Mouse (Mus musculus) C2C12 (cell line): Measurements from ENCODE around the gene Syce3.
A peak's percentile ranks its signal among the peaks of the same experiment; 100 is the strongest.

Source experiments
- CEBPB ChIP-seq: IDR thresholded peaks from one replicate; pipeline ENCODE4 v1.6.1; 2011; ENCODE audit warnings: low read depth, mild to moderate bottlenecking, control low read depth, moderate library complexity
- CTCF ChIP-seq: IDR thresholded peaks from one replicate; pipeline ENCODE4 v1.5.1; 2011; ENCODE audit not compliant: control insufficient read depth, insufficient read depth, insufficient read length
- FOSL1 ChIP-seq: IDR thresholded peaks from one replicate; pipeline ENCODE4 v1.8.0; 2011; ENCODE audit warnings: mild to moderate bottlenecking, low read length; ENCODE audit not compliant: poor library complexity, insufficient read depth, severe bottlenecking
- MAX ChIP-seq: IDR thresholded peaks from one replicate; pipeline ENCODE4 v1.6.1; 2011; ENCODE audit warnings: mild to moderate bottlenecking, control low read depth
- MYOG ChIP-seq: IDR thresholded peaks from one replicate; pipeline ENCODE4 v1.6.1; 2011; ENCODE audit not compliant: control insufficient read depth, insufficient read length; ENCODE audit errors: extremely low read depth

- peak; percentile 95 for TF ChIP-seq CTCF
- no peak for TF ChIP-seq FOSL1
- no peak for TF ChIP-seq MAX
- TF ChIP-seq CEBPB, result no peak
- no peak for TF ChIP-seq MYOG
Observed at GRCm38 (mm10) chr15:89373027-89373761, 37.1 kb downstream of the Syce3 start.
